In the genomic region with DNA sequence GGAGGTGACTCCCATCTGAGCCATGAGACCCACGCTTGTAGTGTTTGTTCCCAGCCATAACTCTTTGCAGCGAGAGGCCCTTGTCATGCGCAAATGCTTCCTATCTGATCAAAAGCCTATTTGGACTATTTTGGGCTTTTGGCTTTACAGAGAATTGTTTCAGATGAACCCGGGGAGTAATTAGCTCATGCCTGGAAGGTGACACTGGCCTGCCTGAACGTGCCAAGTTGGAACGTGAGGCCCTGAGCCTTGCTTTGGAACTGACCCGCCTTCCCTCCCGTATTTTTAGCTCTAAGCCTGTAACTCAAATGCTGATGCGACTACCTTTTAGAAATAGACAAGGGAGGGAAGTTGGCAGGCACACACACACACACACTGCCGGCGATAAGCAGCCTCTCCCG, we compare ENCODE assay signal across 10 mouse cellular contexts.
DNase-seq lines count a peak whose midpoint lies in the region; ATAC-seq and TF ChIP-seq lines count a peak whose summit lies in the region.
"Had no signal": no experiment of that assay in that cellular context is flagged by ENCODE, and none has a peak within 500 bp of the region (broad histone marks: within the 10 kb centered on the region; RNA-seq: fewer than 3 reads in every experiment).

No protein-coding gene starts in this region.

- H3K9me3 ChIP-seq in E14TG2a.4 (ENCODE audit: low read length): no peaks in the 10 kb centered on the region
- no peaks in the 10 kb centered on the region for H3K9me3 ChIP-seq in heart, embryonic 14.5 days (ENCODE audit: control insufficient read depth, low read length)

- peak overlapping the region; percentile 45 for H3K4me2 ChIP-seq in heart, embryonic 14.5 days (ENCODE audit: low read length)

- no peak for DNase-seq in frontal cortex, postnatal 25 days (ENCODE audit: low spot score in 2 of 2)
- DNase-seq in cerebellum, adult 9-11 months: peak; percentile 74
- no peak for DNase-seq in spleen, postnatal 36 days (ENCODE audit: low spot score in 2 of 2)
- no peak for DNase-seq in urinary bladder, postnatal 10 days (ENCODE audit: low spot score)
- no peak for DNase-seq in left cerebral cortex, adult 8-10 months (ENCODE audit: low spot score in 2 of 2)

- peaks cover 66% of the 10 kb centered on the region for H3K4me1 ChIP-seq in E14TG2a.4 (replicated peaks; ENCODE audit: low read depth, low read length)
- peaks cover 49 to 60% of the 10 kb centered on the region in 2 experiments for H3K4me1 ChIP-seq in heart, embryonic 14.5 days (ENCODE audit: control insufficient read depth in 2 of 2, insufficient read depth in 2 of 2, low read length in 2 of 2)

- H3K27me3 ChIP-seq in E14TG2a.4 (ENCODE audit: insufficient read depth, low read length): peaks cover 13% of the 10 kb centered on the region; the same call in 1 of the 2 replicates
- H3K27me3 ChIP-seq in heart, embryonic 14.5 days (ENCODE audit: control insufficient read depth, insufficient read depth, low read length): no peaks in the 10 kb centered on the region

- peak overlapping the region; percentile 45; the same call in 1 of the 2 replicates for H3K9ac ChIP-seq in heart, embryonic 14.5 days (ENCODE audit: low read length)

- TF ChIP-seq CTCF in E14TG2a.4 (conservative IDR thresholded peaks at IDR 0.05; ENCODE audit: low read length): no peak

- peaks cover 13% of the 10 kb centered on the region for H3K36me3 ChIP-seq in E14TG2a.4 (ENCODE audit: insufficient read depth, low read length)
- H3K36me3 ChIP-seq in heart, embryonic 14.5 days (ENCODE audit: control insufficient read depth, insufficient read depth, low read length): peaks cover 65% of the 10 kb centered on the region

- peak; percentile 22; the same call in 1 of the 2 replicates for ATAC-seq in frontal cortex, adult (ENCODE audit: low TSS enrichment)
- peak; percentile 38; the same call in 1 of the 2 replicates for ATAC-seq in heart, embryonic 14.5 days (ENCODE audit: insufficient number of reproducible peaks, insufficient read depth, low FRiP score, low read depth)

- peak overlapping the region; percentile 89 to 94 for H3K27ac ChIP-seq in heart, embryonic 14.5 days (replicated peaks in 1 of 2; ENCODE audit: control insufficient read depth in 1 of 2, insufficient read depth in 1 of 2, low read depth in 2 of 2, low read length in 2 of 2)
- H3K27ac ChIP-seq: hindbrain, postnatal 0 days had no signal

- 26% methylated on average over 12 of the region's 12 CpGs for WGBS in heart, embryonic 14.5 days

- peak overlapping the region; percentile 57 for H3K4me3 ChIP-seq in E14TG2a.4 (replicated peaks; ENCODE audit: low read length)
- H3K4me3 ChIP-seq in heart, embryonic 14.5 days (ENCODE audit: control insufficient read depth in 1 of 2, insufficient read depth in 1 of 2, low read depth in 1 of 2, low read length in 2 of 2): no peak overlapping the region
- H3K4me3 ChIP-seq: erythroblast, embryonic 14.5 days had no signal
